Mouse (Mus musculus): Measurements from ENCODE around the gene Capn9.

GRCm38 (mm10) chr8:124608972-124609353 lies 33.1 kb downstream of the Capn9 start:
- TF ChIP-seq CTCF (IDR thresholded peaks at IDR 0.05; ENCODE audit: borderline replicate concordance, insufficient read depth, low read length) (no peak), POLR2A (IDR thresholded peaks at IDR 0.05; ENCODE audit: low read depth, low read length) (no peak)

Measured in embryonic fibroblast, embryonic 13.5 days (primary cell).